Mouse (Mus musculus): ENCODE results near the gene Lrrc74a. TPM values are rescaled to one million over a fixed set of nuclear protein-coding genes. Genes with fewer than 3 reads are reported as not detected.

Lrrc74a gene
- not detected in 2 replicates for polyA plus RNA-seq (2015; fragmentation: Nextera tagmentation; extraction: Ambion mirVana)

DNA sequence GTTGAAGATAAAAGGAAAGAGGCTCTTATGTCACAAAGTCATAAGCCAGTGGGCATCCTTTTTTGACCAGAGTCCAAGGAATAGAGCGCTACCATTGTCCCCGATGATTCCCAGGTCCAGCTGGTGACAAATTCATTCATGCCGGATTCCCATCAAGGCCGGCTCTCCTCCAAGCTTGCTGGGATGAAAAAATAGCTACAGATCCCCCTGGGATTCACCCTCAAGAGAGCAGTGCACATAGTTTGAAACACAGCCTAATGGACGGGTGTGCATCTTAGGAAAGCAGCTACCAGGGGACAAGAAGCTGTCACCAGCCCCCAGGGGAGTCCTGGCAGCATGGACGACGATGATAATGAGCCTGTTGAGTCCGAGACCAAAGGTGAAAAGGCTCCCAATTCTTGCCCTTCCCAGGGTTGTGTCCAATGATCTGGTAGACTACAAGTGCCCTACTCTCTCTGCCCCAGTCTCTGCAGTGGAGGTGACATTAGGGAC lies at the start of gene Lrrc74a:
Gene Lrrc74a (plus strand): TSS at position 51 of the 492 bp plus-strand sequence.

DNA sequence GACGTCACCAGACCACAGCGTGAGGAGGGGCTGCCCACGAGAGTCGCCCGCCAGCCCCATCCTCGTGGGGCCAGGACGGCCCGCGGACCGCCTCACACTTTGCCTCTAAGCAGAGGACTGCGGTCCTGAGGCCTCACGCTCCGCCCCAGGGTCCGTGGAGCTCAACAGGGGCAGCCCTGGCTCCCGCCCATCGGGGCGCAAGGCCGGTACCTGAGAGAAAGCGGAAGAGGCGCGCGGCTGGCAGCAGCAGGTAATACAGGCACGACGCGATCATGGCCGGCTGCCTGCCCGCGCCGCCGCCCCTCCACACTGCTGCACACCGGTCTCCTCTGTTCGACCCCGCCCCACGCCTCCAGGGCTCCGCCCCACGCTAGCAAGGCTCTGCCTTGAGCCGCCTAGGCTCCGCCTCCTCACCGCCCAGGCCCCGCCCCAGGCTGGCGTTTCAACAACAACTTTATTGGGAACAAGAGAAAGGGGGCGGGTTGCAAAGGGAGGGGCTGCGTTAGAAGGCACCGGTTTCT lies 8.0 kb upstream of the Lrrc74a start, which contains the start of gene Angel1:
Gene Angel1 (minus strand): TSS at position 341 of the 521 bp plus-strand sequence.

Other genes with a start within 250 kb of the Lrrc74a start
- gene Vash1, start 55.7 kb upstream of the Lrrc74a start, polyA plus RNA-seq (2015; fragmentation: Nextera tagmentation; extraction: Ambion mirVana), result 2.0 and 2.8 TPM in 2 replicates
- gene Angel1, start 7.9 kb upstream of the Lrrc74a start, polyA plus RNA-seq (2015; fragmentation: Nextera tagmentation; extraction: Ambion mirVana), result 1.3 and 1.6 TPM in 2 replicates
- gene Irf2bpl, start 150.4 kb downstream of the Lrrc74a start, polyA plus RNA-seq (2015; fragmentation: Nextera tagmentation; extraction: Ambion mirVana), result 11.9 and 14.9 TPM in 2 replicates
- 8.5 and 9.0 TPM in 2 replicates for gene Cipc, start 212.7 kb downstream of the Lrrc74a start, polyA plus RNA-seq (2015; fragmentation: Nextera tagmentation; extraction: Ambion mirVana)